Mouse (Mus musculus): ENCODE measurements around the gene Galnt2.

- TF ChIP-seq CTCF (IDR thresholded peaks at IDR 0.05; ENCODE audit: control insufficient read depth, insufficient read depth, insufficient read length), result no peak
- TF ChIP-seq USF1 (IDR thresholded peaks at IDR 0.05; ENCODE audit: low read depth), result no peak
- no peak for TF ChIP-seq CEBPB (IDR thresholded peaks at IDR 0.05; ENCODE audit: low read depth)
- no peak for TF ChIP-seq MYOG (IDR thresholded peaks at IDR 0.05; ENCODE audit: control insufficient read depth, extremely low read depth, insufficient read length)
- no peak for TF ChIP-seq MYOD1 (IDR thresholded peaks at IDR 0.05; ENCODE audit: control insufficient read depth, insufficient read length, low read depth)
- TF ChIP-seq MAX (IDR thresholded peaks at IDR 0.05), result no peak
- no peak for TF ChIP-seq FOSL1 (IDR thresholded peaks at IDR 0.05; ENCODE audit: insufficient read depth, low read length, poor library complexity, severe bottlenecking)
Measured at GRCm38 (mm10) chr8:124360911-124361310, 129.7 kb downstream of the Galnt2 start.

Data from C2C12 (cell line).